13 mouse cellular contexts compared by ENCODE assay signal in genomic region chr12:104818057-104818456, GRCm38 (mm10). TPM values are rescaled to one million over a fixed set of nuclear protein-coding genes. Genes with fewer than 3 reads are reported as not detected.
DNase-seq lines count a peak whose midpoint lies in the region; ATAC-seq and TF ChIP-seq lines count a peak whose summit lies in the region.
"Had no signal": no experiment of that assay in that cellular context is flagged by ENCODE, and none has a peak within 500 bp of the region (broad histone marks: within the 10 kb centered on the region; RNA-seq: fewer than 3 reads in every experiment).

No protein-coding gene starts in this region.

- ATAC-seq in hindbrain, postnatal 0 days = no peak
- ATAC-seq: forebrain, embryonic 14.5 days; intestine, embryonic 15.5 days; liver, postnatal 0 days had no signal

- WGBS in hindbrain, postnatal 0 days = 73% methylated on average over 7 of the region's 7 CpGs
- 71% methylated on average over 7 of the region's 7 CpGs for WGBS in hindbrain, embryonic 10.5 days

- no peaks in the 10 kb centered on the region for H3K36me3 ChIP-seq in hindbrain, postnatal 0 days (ENCODE audit: insufficient read depth, low read length)
- H3K36me3 ChIP-seq in hindbrain, embryonic 10.5 days = no peaks in the 10 kb centered on the region
- H3K36me3 ChIP-seq: hindbrain, embryonic 12.5 days; intestine, embryonic 15.5 days had no signal

- H3K9ac ChIP-seq in hindbrain, postnatal 0 days (replicated peaks; ENCODE audit: low read length) = no peak overlapping the region
- H3K9ac ChIP-seq: hindbrain, embryonic 12.5 days; intestine, embryonic 15.5 days; liver, postnatal 0 days had no signal

- H3K9me3 ChIP-seq in hindbrain, postnatal 0 days (ENCODE audit: low read length) = no peaks in the 10 kb centered on the region
- H3K9me3 ChIP-seq in hindbrain, embryonic 10.5 days = no peaks in the 10 kb centered on the region
- H3K9me3 ChIP-seq: hindbrain, embryonic 12.5 days; intestine, embryonic 15.5 days had no signal

- TF ChIP-seq CTCF in hindbrain, postnatal 0 days (IDR thresholded peaks at IDR 0.05; ENCODE audit: low read depth) = no peak

- H3K4me2 ChIP-seq in hindbrain, postnatal 0 days (ENCODE audit: low read depth, low read length) = no peak overlapping the region
- H3K4me2 ChIP-seq: hindbrain, embryonic 12.5 days; intestine, embryonic 15.5 days had no signal

- peak overlapping the region; percentile 48; the same call in 1 of the 2 replicates for H3K27ac ChIP-seq in hindbrain, postnatal 0 days
- H3K27ac ChIP-seq in hindbrain, embryonic 10.5 days = no peak overlapping the region
- H3K27ac ChIP-seq: hindbrain, embryonic 12.5 days; intestine, embryonic 15.5 days had no signal

- peaks cover 8% of the 10 kb centered on the region; the same call in 1 of the 2 replicates for H3K4me1 ChIP-seq in hindbrain, postnatal 0 days (ENCODE audit: insufficient read depth, low read length)
- peaks cover 50% of the 10 kb centered on the region for H3K4me1 ChIP-seq in hindbrain, embryonic 10.5 days (replicated peaks)

- H3K4me3 ChIP-seq in hindbrain, postnatal 0 days (ENCODE audit: low read length) = no peak overlapping the region
- no peak overlapping the region for H3K4me3 ChIP-seq in hindbrain, embryonic 10.5 days
- H3K4me3 ChIP-seq: hindbrain, embryonic 12.5 days; intestine, embryonic 15.5 days had no signal

- DNase-seq in hindbrain, postnatal 0 days (ENCODE audit: low spot score) = no peak
- no peak for DNase-seq in hindbrain, embryonic 10.5 days (ENCODE audit: low spot score)
- peak; percentile 62 for DNase-seq in adrenal gland, postnatal 10 days
- DNase-seq in adrenal gland, postnatal 36 days = peak; percentile 65 to 76
- peak; percentile 57 for DNase-seq in lung, postnatal 25 days (ENCODE audit: low spot score)
- no peak for DNase-seq in embryo, embryonic 9.5 days (ENCODE audit: extremely low spot score)
- DNase-seq in cerebellum, adult 11 months = no peak
- DNase-seq: kidney, postnatal 10 days; liver, postnatal 0 days had no signal

- H3K27me3 ChIP-seq in hindbrain, postnatal 0 days (ENCODE audit: insufficient read depth, low read length) = no peaks in the 10 kb centered on the region
- peaks cover 2% of the 10 kb centered on the region; the same call in 1 of the 2 replicates for H3K27me3 ChIP-seq in hindbrain, embryonic 10.5 days (ENCODE audit: insufficient read depth, poor library complexity, severe bottlenecking)
- H3K27me3 ChIP-seq: hindbrain, embryonic 12.5 days; intestine, embryonic 15.5 days had no signal

RNA-seq across cellular contexts. Expression of gene Clmn, which starts 46.8 kb away (rescaled TPM):
- 2.6 and 3.1 TPM in 2 replicates for total RNA-seq in hindbrain, postnatal 0 days (2014; rRNA removed)
- polyA plus RNA-seq in hindbrain, postnatal 0 days (2015; fragmentation: Nextera tagmentation; extraction: Ambion mirVana) = 1.7 and 2.6 TPM in 2 replicates
- 2.4 and 2.7 TPM in 2 replicates for polyA plus RNA-seq in hindbrain, embryonic 10.5 days (2016; fragmentation: Nextera tagmentation; extraction: Ambion mirVana)
- 10 to 100 TPM; 14.4 to 18.3 TPM for total RNA-seq in adrenal gland, postnatal 10 days (2021)
- 10 to 100 TPM in 1 of 2 experiments, 1 to 10 TPM in 1; 7.9 to 13.2 TPM for total RNA-seq in adrenal gland, postnatal 36 days (2021)
- total RNA-seq: megakaryocyte-erythroid progenitor cell, adult 5-6 weeks had no signal

Comparison
In these comparisons a context has a peak if more than half of its experiments do, and no peak if none do; other contexts are left out.
1. DNase-seq: peak in adrenal gland, postnatal 10 days (single experiment), adrenal gland, postnatal 36 days (2 of 2) and lung, postnatal 25 days (single experiment); none in hindbrain, postnatal 0 days (single experiment), hindbrain, embryonic 10.5 days (single experiment), embryo, embryonic 9.5 days (single experiment) and cerebellum, adult 11 months (single experiment).